Mouse (Mus musculus) adipose tissue, adult 10 weeks (tissue): ENCODE results near the gene Cdk9. TPM values are rescaled to one million over a fixed set of nuclear protein-coding genes. Genes with fewer than 3 reads are reported as not detected.

ENCODE experiments used
- polyA plus RNA-seq: library from polyadenylated mRNA; stranded (reverse); fragments of 350-450 nt; fragmentation: Illumina TruSeq; extraction: RNeasy Lipid Tissue Mini Kit (QIAGEN cat#74804); gene quantifications from one replicate; pipeline ENCODE4 v1.2.3, GENCODE M21; 2014; ENCODE audit warnings: low read depth, low replicate concordance

Cdk9 gene
- 63.0 TPM for polyA plus RNA-seq

DNA sequence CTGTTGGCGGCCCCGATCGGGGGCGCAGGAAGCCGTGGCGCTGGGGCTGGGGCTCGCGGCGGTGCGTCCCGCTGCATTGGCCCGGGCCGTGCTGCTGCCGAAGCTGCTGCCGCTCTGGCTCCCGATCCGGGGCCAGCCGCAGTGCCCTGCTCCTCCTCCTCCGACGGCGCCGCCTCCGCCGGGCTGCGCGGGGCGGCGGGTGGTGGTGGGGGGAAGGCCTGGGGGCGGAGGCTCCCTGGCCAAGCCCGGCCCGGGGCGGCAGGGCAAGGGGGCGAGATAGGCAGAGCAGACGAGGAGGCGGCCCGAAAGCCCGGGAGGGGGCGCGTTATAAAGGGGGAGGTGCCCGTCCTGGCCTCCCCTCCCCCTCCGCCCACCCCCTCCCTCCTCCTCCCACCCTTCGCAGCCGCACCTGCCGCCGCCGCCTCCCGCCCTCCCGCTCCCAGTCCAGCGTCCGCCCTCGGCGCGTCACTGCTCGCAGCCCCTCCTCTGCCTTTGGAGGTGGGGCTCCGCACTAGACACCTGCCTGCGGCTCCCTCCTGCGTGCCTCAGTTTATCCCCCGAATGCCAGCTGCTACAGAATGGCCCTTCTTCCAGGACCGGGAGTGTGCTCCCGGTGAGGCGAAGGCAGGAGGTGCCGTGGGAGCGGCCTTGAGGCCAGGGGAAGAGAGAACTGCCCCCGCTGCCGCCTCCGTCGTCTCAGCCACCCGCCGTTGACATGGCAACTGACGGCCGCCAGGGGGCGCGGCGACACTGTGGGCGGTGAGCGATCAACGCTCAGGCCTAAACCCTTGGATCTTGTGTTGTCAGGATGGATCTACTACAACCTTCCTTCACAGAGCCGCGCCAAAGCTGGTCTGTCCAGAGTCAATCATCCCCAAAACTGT lies at the start of gene Cdk9:
Cdk9 (minus strand) TSS at position 143 of the 884 bp plus-strand sequence.

DNA sequence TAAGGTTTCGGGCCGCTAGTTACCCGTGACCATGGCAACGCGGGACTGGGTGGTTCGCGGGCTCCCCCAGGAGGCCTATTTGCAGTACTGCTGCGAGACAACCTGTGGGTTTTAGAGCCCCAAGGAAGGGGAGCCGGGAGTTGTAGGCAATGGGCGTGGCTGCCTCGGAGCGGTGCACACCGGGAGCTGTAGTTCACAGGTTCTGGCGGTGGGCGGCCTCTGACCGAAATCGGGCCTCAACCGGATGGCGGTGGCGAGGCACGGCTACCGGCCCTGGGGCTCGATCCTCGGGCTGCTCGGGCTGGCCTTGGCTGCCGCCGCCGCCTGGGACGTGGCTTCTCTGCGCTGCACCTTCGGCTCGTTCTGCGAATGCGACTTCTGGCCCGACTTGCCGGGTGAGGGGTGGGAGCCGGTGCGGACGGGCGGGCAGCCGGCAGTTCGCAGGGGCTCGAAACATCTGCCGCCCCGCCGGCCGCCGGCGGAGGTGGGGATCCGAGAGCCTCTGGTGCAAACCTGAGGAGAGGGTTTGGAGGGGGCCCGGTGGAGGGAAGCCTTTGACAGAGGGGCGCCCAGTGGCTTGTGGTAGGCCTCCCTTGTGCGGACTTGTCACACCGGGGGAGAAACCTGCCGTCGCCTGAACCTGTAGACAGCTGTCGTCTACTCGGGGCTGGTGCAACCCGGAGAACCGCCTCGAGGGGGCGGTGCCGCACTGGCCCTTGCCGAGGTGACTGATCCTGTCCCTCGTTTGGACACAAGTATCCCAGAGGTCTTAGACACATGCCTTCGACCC lies 44.4 kb upstream of the Cdk9 start, which contains the start of gene Tor2a:
Tor2a (plus strand) TSS at position 179 of the 790 bp plus-strand sequence.

DNA sequence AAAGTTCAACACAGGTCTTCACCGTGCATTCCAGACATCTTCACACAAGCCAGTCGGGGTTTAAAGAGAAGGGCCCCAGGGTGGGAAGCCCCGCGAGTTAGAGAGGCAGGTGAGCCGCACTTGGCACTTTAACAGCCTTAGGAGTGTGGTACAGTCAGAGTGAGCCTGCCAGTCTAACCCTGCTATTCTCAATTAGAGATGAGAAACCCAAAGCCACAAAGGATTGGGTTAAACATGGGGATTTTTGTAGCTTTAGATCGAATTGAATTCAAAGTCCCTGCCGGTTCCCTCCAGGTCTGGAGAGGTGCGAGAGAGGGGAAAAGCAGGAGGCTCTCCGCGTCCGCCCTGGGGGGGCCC lies 28.0 kb upstream of the Cdk9 start, which contains the start of gene 6330409D20Rik:
6330409D20Rik (minus strand) TSS at position 101 of the 357 bp plus-strand sequence.

DNA sequence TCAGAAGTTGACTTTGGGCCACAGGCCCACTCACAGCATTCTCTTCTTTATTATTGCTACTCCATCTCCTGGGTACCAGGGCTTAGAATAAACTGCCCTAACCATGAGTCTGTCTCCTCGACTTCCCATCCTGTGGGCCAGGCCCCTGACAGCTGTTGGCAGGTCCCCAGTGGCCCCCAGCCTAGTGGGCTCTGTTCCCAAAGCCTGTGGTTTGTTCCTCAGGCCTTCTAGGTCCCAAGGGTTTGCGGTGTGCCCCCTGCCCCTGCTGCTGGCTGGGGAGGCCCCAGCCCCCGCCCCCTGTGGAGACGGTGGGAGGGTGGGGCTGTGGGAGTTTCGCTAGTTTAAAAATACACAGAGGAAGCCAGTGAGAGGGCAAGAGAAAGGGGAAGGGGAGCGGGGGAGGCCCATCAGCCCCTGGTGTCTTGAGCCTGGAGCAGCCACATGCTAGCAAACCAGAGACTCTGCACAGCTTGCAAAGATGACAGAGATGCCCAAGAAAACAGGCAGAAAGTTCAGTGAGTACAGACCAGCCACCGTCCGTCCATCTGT lies 7.9 kb upstream of the Cdk9 start, which contains the start of gene Sh2d3c:
Sh2d3c (plus strand) TSS at position 375 of the 549 bp plus-strand sequence.

DNA sequence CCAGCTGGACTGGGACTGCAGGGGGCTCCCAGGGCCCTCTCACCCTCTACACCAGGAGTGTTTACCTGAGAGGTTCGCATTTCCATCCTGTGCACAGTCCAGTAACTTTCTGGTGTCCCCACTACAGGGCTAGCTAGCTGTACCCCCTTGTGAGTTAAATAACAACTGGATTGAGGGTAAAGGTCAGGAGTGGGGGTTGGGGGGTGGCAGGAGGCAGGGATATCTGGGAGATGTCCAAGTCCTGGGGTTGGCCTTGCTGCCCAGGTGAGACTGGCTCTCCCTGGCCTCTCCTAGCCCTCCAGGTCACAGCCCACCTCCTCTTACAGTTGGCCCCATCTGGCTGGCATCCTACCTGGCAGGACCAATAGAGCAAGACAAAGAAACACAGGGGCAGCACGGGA lies 8.9 kb downstream of the Cdk9 start, which contains the start of gene Fpgs:
Fpgs (minus strand) TSS at position 125 of the 401 bp plus-strand sequence.

Other genes with a start within 250 kb of the Cdk9 start
- 29.4 TPM for gene Fam102a, start 177.7 kb downstream of the Cdk9 start, polyA plus RNA-seq
- gene Dpm2, start 142.2 kb downstream of the Cdk9 start, polyA plus RNA-seq: 87.5 TPM
- gene Pip5kl1, start 138.3 kb downstream of the Cdk9 start, polyA plus RNA-seq: not detected
- not detected for gene 9430097D07Rik, start 137.4 kb downstream of the Cdk9 start, polyA plus RNA-seq
- 28.3 TPM for gene St6galnac4, start 126.0 kb downstream of the Cdk9 start, polyA plus RNA-seq
- gene St6galnac6, start 113.4 kb downstream of the Cdk9 start, polyA plus RNA-seq: 24.1 TPM
- gene Ak1, start 91.3 kb downstream of the Cdk9 start, polyA plus RNA-seq: 38.9 TPM
- 49.7 TPM for gene Eng, start 66.5 kb downstream of the Cdk9 start, polyA plus RNA-seq
- 50.8 TPM for gene Fpgs, start 8.9 kb downstream of the Cdk9 start, polyA plus RNA-seq
- 12.2 TPM for gene Sh2d3c, start 8.0 kb upstream of the Cdk9 start, polyA plus RNA-seq
- not detected for gene 6330409D20Rik, start 27.9 kb upstream of the Cdk9 start, polyA plus RNA-seq
- gene Tor2a, start 44.2 kb upstream of the Cdk9 start, polyA plus RNA-seq: 40.9 TPM
- gene Ttc16, start 62.6 kb upstream of the Cdk9 start, polyA plus RNA-seq: 4.4 TPM
- 5.0 TPM for gene Ptrh1, start 62.7 kb upstream of the Cdk9 start, polyA plus RNA-seq
- gene Cfap157, start 71.4 kb upstream of the Cdk9 start, polyA plus RNA-seq: 3.0 TPM
- gene Stxbp1, start 134.2 kb upstream of the Cdk9 start, polyA plus RNA-seq: 9.1 TPM
- 43.8 TPM for gene Fam129b, start 163.0 kb upstream of the Cdk9 start, polyA plus RNA-seq
- gene Rpl12, start 248.5 kb upstream of the Cdk9 start, polyA plus RNA-seq: 796 TPM
- gene Lrsam1, start 248.5 kb upstream of the Cdk9 start, polyA plus RNA-seq: 13.7 TPM